Mouse (Mus musculus): ENCODE results near the gene Zbtb42. TPM values are rescaled to one million over a fixed set of nuclear protein-coding genes. Genes with fewer than 3 reads are reported as not detected.

Zbtb42 gene
- polyA plus RNA-seq, 1 experiment from 2014 or later: 6.8 TPM

DNA sequence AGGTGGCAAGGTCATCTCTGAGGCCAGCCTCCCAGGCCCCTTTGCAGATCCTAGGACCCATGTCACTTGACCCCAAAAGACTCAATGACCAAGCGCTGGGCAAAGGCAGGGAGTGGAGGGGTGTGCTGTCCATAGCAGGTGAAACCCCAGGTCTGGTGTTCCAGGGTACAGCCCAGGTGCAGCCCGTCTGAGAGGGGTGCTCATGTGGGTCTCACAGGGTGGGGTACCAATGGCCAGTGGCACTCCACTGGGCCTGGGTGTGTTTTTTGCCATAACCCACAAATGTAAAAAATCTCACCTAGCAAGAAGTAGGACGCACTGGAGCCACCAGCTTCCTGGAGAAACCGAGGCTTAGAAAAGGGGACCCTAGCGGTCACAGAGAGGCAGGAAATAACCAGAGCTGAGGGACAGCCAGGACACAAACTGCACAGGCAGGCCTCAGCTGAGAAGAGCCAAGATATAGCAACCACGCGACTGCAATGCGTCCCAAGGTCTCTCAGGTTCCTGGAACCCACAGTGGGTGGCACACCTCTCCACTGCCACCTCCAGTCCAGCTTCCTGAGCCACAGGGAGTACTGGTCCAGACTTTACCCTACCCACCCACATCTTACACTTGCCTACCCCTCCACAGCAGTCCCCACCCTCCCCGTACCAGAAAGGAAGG lies 12.6 kb upstream of the Zbtb42 start:
- Histone ChIP-seq H3K27me3 (replicated peaks; ENCODE audit: control insufficient read depth, insufficient read depth, low read length) (no peaks in the 10 kb centered on the region), H3K9me3 (ENCODE audit: control insufficient read depth, low read length) (no peaks in the 10 kb centered on the region), H3K4me3 (ENCODE audit: low read length) (no peak overlapping the region), H3K4me1 (ENCODE audit: control insufficient read depth, insufficient read depth, low read length) (peaks cover 92% of the 10 kb centered on the region), H3K9ac (ENCODE audit: low read depth, low read length) (peak overlapping the region; percentile 49), H3K27ac (ENCODE audit: low read length) (peak overlapping the region; percentile 72), H3K36me3 (ENCODE audit: control insufficient read depth, insufficient read depth, low read length) (peaks cover 52% of the 10 kb centered on the region), H3K4me2 (ENCODE audit: low read depth, low read length) (no peak overlapping the region)
- 83% methylated on average over 9 of the region's 9 CpGs for WGBS
- no peak for ATAC-seq

DNA sequence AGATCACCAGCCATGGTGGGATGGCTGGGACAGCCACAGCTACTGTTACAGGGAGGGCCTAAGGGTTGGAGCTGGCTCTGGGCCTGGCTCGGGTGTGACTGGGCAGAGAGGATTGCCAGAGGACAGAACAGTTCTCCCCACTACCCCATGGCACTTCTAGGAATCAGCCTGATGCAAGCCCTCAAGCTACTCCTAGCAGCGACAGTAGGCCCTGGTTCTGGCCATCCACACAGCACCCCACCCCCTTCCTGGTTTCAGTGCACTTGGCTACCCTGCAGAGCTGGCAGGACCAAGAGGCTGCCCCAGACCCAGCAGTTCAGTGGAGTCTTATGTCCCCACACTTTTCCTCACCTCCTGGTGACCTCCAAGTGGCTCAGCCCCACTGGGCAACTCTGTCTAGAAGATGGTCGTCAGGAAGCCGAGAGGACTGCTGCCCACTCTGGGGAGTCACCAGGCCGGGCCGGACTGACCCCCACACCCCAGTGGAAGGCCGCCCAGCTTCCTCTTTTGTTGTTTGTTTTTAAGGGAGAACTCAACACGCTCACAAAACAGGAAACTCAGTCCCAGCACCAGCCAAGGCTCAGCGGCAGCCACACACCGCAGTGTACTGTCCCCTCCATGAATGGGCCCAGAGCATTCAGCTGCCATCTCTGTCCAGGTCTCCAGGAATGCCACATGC lies 10.9 kb upstream of the Zbtb42 start:
- Histone ChIP-seq H3K27ac (ENCODE audit: low read length) (peak overlapping the region; percentile 30; the same call in 1 of the 2 replicates), H3K4me2 (ENCODE audit: low read depth, low read length) (no peak overlapping the region; the same call in 1 of the 2 replicates), H3K4me3 (ENCODE audit: low read length) (no peak overlapping the region), H3K9me3 (ENCODE audit: control insufficient read depth, low read length) (no peaks in the 10 kb centered on the region), H3K9ac (ENCODE audit: low read depth, low read length) (peak overlapping the region; percentile 42), H3K36me3 (ENCODE audit: control insufficient read depth, insufficient read depth, low read length) (peaks cover 42% of the 10 kb centered on the region), H3K4me1 (ENCODE audit: control insufficient read depth, insufficient read depth, low read length) (peaks cover 93% of the 10 kb centered on the region), H3K27me3 (replicated peaks; ENCODE audit: control insufficient read depth, insufficient read depth, low read length) (no peaks in the 10 kb centered on the region)
- 73% methylated on average over 10 of the region's 10 CpGs for WGBS
- no peak for ATAC-seq

DNA sequence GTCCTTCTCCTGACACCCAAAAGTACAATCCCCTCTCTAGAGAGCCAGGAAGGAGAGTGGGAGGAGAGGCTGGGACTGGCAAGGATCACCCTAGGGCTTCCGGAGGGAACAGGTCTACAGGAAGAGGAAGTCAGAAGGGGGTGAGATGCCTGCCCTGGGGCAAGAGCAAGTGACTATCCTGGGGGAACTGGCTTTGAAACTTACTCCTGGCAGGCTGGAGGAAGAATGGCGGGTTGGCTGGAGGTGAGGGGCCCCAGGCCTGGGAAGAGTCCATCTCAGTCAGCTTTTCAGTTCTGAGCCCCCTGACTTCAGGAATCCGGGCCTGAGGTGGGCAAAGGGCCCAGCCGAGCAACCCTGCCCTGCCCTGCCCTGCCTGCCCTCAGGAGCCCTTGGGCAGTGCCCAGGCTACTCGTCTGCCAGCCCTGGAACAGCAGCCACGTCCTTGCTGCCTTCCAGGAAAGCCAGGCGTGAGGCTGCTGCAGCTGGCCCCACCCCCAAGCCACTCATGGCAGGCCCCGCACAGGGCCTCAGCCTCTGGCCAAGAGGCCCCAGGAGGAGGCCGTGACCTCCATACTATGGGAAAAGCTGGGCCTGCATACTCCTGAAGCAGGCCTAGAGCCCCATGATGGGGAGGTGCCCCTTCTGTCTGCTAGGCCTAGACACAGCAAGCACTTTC lies 7.8 kb upstream of the Zbtb42 start:
- H3K36me3 ChIP-seq (ENCODE audit: control insufficient read depth, insufficient read depth, low read length): peaks cover 25% of the 10 kb centered on the region; the same call in 1 of the 2 replicates
- peak; percentile 21 for ATAC-seq
- H3K9ac ChIP-seq (ENCODE audit: low read depth, low read length): peak overlapping the region; percentile 100
- peak overlapping the region; percentile 92 for H3K4me2 ChIP-seq (ENCODE audit: low read depth, low read length)
- WGBS: 31% methylated on average over 9 of the region's 9 CpGs
- no peaks in the 10 kb centered on the region for H3K9me3 ChIP-seq (ENCODE audit: control insufficient read depth, low read length)
- H3K4me1 ChIP-seq (ENCODE audit: control insufficient read depth, insufficient read depth, low read length): peaks cover 69% of the 10 kb centered on the region
- H3K4me3 ChIP-seq (ENCODE audit: low read length): peak overlapping the region; percentile 98
- H3K27me3 ChIP-seq (replicated peaks; ENCODE audit: control insufficient read depth, insufficient read depth, low read length): no peaks in the 10 kb centered on the region
- H3K27ac ChIP-seq (ENCODE audit: low read length): peak overlapping the region; percentile 65

DNA sequence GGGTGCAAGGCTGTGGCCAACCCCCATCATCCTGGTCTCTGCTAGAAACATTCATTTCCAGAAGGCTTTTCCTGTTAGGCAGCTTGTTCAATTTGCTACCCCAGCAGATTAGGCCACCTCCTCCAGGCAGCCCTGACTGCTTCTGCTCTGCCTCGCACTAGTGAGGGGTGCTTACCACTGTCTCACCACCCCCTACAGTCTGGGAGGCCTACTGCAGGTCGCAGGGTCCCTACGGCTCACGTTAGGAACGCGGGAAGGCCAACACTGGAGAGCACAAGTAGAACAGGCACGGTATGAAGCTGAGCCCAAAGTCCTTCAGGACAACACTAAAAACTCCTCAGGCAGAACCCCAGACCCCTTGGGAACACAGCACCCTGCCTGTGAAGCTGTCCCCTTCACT lies 6.7 kb upstream of the Zbtb42 start:
- no peaks in the 10 kb centered on the region for H3K9me3 ChIP-seq (ENCODE audit: control insufficient read depth, low read length)
- H3K4me2 ChIP-seq (ENCODE audit: low read depth, low read length): peak overlapping the region; percentile 92
- peak overlapping the region; percentile 65 for H3K27ac ChIP-seq (ENCODE audit: low read length)
- no peaks in the 10 kb centered on the region for H3K27me3 ChIP-seq (replicated peaks; ENCODE audit: control insufficient read depth, insufficient read depth, low read length)
- no peak for ATAC-seq
- peaks cover 58% of the 10 kb centered on the region for H3K4me1 ChIP-seq (ENCODE audit: control insufficient read depth, insufficient read depth, low read length)
- peak overlapping the region; percentile 98 for H3K4me3 ChIP-seq (ENCODE audit: low read length)
- peak overlapping the region; percentile 100; the same call in 1 of the 2 replicates for H3K9ac ChIP-seq (ENCODE audit: low read depth, low read length)
- H3K36me3 ChIP-seq (ENCODE audit: control insufficient read depth, insufficient read depth, low read length): peaks cover 25% of the 10 kb centered on the region; the same call in 1 of the 2 replicates
- WGBS: 70% methylated on average over 7 of the region's 7 CpGs

DNA sequence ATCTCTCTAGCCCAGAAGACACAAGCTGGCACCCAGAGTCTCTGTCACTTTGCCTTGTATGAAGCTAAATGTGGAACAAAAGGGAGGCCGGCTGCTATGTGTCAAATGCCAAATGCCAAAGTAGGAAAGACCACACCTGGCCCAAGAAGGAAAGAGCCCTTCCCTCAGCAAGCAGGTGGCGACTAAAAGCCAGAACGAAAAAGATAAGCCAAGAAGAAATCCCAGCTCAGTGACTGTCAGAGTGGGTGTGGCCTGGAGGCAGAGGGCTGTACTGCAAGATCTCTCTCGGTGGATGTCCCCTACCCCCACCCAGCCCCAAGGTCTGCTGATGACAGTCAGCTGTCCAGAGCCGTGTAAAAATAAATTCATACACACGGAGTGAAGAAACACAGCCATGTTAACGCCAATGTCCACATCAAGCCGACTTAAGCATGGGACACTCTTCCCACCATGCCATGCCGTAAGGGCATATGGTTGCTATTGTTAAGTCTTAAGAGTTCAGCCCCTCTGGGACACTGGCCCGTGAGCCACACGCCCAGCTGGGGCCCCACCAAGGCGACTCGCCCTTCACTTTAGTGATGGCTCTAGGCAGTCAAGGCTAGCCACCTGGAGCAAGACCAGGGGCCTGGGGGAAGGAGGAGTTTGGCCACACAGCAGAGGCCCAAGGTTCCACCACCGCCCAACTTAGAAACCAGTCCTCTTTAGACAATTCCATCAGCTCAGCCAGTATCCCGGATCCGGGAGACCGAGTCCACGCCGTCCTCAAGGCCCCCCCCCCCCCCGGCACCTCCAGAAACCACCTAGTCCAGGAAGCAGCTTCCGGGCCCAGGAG lies 5.7 kb upstream of the Zbtb42 start:
- no peaks in the 10 kb centered on the region for H3K27me3 ChIP-seq (replicated peaks; ENCODE audit: control insufficient read depth, insufficient read depth, low read length)
- H3K9ac ChIP-seq (ENCODE audit: low read depth, low read length): peak overlapping the region; percentile 100
- H3K4me3 ChIP-seq (ENCODE audit: low read length): peak overlapping the region; percentile 98
- H3K4me2 ChIP-seq (ENCODE audit: low read depth, low read length): peak overlapping the region; percentile 92
- 4% methylated on average over 19 of the region's 21 CpGs for WGBS
- H3K4me1 ChIP-seq (ENCODE audit: control insufficient read depth, insufficient read depth, low read length): peaks cover 56% of the 10 kb centered on the region
- peak overlapping the region; percentile 99 for H3K27ac ChIP-seq (ENCODE audit: low read length)
- H3K36me3 ChIP-seq (ENCODE audit: control insufficient read depth, insufficient read depth, low read length): peaks cover 22% of the 10 kb centered on the region; the same call in 1 of the 2 replicates
- ATAC-seq: peak; percentile 15; the same call in 1 of the 2 replicates
- H3K9me3 ChIP-seq (ENCODE audit: control insufficient read depth, low read length): no peaks in the 10 kb centered on the region

DNA sequence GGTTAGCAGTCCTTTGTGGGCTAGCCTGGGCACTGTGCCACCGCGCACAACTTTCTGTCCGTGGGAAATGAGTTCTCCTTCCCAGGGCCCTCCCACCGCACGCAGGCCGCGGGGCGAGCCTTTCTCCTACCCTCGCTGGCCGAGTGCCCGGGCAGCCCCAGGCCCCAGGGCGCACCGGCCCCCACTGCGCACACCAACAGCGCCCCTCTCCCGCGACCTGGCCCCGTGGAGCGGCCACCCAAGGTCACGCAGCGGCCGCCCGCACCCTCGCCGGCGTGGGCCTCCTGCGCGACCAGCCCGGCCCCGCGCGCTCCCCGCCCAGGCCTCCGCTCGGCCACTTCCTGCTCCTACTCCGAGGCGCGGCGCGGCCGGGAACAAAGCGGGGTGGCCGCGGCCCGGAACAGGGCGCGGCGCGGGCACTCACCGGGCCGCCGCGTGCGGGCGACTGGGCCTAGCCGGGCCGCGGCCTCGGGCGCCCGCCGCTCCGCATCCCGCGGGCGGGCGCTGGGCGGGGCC lies 5.0 kb upstream of the Zbtb42 start:
- under 1% methylated on average over 53 of the region's 68 CpGs for WGBS
- H3K4me3 ChIP-seq (ENCODE audit: low read length): peak overlapping the region; percentile 98
- peak; percentile 6 for ATAC-seq
- H3K9ac ChIP-seq (ENCODE audit: low read depth, low read length): peak overlapping the region; percentile 100
- H3K27me3 ChIP-seq (replicated peaks; ENCODE audit: control insufficient read depth, insufficient read depth, low read length): no peaks in the 10 kb centered on the region
- H3K4me1 ChIP-seq (ENCODE audit: control insufficient read depth, insufficient read depth, low read length): peaks cover 55% of the 10 kb centered on the region
- H3K27ac ChIP-seq (ENCODE audit: low read length): peak overlapping the region; percentile 99
- peaks cover 16% of the 10 kb centered on the region; the same call in 1 of the 2 replicates for H3K36me3 ChIP-seq (ENCODE audit: control insufficient read depth, insufficient read depth, low read length)
- no peaks in the 10 kb centered on the region for H3K9me3 ChIP-seq (ENCODE audit: control insufficient read depth, low read length)
- H3K4me2 ChIP-seq (ENCODE audit: low read depth, low read length): peak overlapping the region; percentile 92

DNA sequence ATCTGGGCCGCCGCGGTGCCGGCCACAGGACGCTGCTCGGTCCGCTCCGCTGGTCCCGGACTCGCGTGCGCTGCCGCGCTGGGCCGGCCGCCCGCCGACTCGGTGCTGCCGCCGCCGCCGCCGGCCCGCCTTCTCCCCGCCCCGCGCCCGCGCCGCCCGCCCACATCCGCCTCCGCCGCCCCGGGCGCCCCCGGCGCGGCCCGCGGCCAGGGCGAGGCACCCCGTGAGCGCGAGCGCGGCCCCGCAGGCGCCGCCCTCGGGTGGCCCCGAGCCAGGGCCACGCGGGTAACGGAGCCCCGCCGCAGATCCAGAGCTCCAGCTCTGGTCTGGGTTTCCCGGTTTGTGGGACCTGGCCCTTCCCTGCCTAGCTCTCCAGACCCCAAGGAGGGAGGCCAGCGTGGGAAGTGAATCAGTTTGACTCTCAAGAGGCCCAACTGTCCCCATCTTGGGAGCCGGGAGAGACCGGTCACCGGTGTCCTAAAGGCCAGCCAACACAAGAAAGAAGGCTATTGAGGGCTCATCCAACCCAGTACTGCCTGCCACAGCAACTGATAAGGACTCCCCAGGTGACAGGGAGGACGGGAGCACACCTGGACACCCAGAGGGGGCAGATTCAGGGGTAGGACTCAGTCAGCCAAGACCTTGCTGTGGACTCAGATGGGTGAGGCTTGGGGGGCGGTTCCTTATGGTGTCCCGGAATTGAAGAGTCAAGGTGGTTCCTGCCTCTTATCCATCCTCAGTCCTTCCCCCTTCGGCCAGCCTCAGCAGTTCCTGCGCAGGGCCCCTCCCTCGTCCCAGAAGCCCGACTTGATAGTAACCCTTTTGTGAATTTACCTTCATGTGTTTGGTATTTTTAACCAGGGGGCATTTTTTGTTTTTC lies 4.3 kb upstream of the Zbtb42 start, which contains the start of gene Akt1:
Gene Akt1 (minus strand): TSS at position 753 of the 880 bp plus-strand sequence.
- no peaks in the 10 kb centered on the region for H3K9me3 ChIP-seq (ENCODE audit: control insufficient read depth, low read length)
- H3K36me3 ChIP-seq (ENCODE audit: control insufficient read depth, insufficient read depth, low read length): peaks cover 12% of the 10 kb centered on the region; the same call in 1 of the 2 replicates
- H3K9ac ChIP-seq (ENCODE audit: low read depth, low read length): peak within 1 kb of the TSS; percentile 100
- peak within 1 kb of the TSS; percentile 99 for H3K27ac ChIP-seq (ENCODE audit: low read length)
- peaks cover 54% of the 10 kb centered on the region for H3K4me1 ChIP-seq (ENCODE audit: control insufficient read depth, insufficient read depth, low read length)
- H3K4me2 ChIP-seq (ENCODE audit: low read depth, low read length): peak within 1 kb of the TSS; percentile 92
- no peaks in the 10 kb centered on the region for H3K27me3 ChIP-seq (replicated peaks; ENCODE audit: control insufficient read depth, insufficient read depth, low read length)
- peak; percentile 59 for ATAC-seq
- under 1% methylated on average over 64 of the region's 70 CpGs for WGBS
- H3K4me3 ChIP-seq (ENCODE audit: low read length): peak within 1 kb of the TSS; percentile 98
